Mouse (Mus musculus): ENCODE measurements at regions not wholly inside any gene's neighbourhood (a gene's known extent, or its start where the extent isn't known, plus 50 kb on each side); places are given as distances from the start of the nearest gene placed in this dataset.

DNA sequence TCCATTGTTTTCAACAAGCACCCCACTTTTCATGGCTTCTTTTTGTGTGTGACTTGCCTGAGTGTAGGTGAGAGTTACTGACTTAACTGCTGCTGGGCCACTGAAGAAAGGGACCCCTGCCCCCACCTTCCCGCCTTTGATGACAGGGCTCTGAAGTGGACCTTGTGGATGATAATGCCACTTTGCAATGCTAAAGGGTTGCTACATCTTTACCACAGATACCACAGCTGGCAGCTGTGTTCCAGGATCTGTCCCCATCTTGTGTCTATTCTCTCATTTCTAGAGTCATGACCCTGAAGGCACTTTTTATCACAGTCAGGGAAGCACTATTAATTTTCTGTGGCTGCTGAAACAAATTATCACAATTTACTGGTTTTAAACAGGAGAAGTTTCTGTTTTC lies 163.9 kb upstream of the Pik3r1 start:
- no peak for DNase-seq (ENCODE audit: low spot score in 2 of 2)

DNA sequence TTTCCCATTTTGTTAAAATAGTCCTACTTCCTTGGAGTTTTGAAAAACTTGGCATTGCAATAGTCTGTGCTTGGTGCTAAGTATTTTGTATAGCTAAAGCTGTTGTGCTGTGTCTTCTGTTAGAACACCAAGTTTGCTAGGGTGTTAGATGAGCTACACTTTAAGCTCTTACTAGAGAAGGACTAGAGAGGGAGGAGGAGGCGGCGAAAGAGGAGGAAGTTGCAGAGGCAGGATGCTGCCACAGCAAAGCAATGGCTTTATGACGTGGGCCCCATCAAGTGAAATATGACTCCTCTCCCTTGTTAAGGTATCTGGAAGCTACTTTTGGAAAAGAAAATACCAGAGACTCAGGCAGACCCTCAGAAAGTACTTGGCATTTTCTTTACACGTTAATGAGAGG lies 167.8 kb upstream of the Pik3r1 start:
- no peak for DNase-seq (ENCODE audit: low spot score in 2 of 2)

DNA sequence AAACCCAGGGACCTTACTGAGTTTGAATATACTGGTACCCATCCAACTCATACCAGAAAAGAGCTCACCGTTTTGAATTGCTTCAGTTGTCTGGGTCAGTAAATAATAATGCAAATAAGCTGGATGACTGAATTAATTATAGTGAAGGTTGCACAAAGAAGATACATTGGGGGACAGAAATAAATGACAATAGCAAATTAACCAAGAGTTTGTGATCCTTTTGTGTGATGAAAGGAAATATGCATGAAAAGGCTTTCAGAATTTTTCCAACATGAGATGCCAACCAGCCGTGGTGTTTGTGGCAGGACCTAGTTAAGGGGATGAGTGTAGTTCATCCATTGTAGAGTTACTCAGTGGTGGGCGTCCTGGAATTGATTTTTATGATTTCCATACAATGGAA lies 186.5 kb upstream of the Pik3r1 start:
- DNase-seq (ENCODE audit: low spot score in 2 of 2), result no peak

DNA sequence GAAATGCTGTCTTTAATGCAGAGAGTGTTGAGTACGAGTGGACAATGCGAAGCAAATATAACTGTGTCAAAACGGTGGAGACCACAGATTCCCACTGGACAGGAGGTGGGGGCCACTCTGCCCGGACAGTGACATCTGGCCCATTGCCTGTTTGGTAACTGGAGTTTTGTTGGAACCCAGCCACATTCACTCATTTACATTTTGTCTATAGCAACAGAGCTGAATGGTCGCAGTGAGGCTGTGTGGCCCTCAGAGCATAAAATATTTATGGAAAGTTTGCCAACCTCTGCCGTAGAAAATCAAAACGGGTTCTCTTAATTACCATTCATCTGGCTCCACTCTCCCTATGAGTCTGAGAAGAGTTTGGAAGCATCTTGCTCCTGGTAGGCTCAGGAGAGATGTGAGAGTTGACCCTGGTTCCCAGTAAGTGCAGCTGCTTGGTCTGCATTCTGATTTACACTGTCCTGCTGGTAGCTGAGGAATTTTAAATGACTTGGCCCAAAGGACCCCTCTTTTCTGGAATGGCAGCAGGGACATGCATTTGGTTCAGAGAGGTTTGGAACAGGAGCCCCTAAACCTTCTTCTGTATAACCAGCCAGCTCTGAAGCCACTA lies 187.9 kb upstream of the Pik3r1 start:
- no peak for DNase-seq (ENCODE audit: low spot score in 2 of 2)

DNA sequence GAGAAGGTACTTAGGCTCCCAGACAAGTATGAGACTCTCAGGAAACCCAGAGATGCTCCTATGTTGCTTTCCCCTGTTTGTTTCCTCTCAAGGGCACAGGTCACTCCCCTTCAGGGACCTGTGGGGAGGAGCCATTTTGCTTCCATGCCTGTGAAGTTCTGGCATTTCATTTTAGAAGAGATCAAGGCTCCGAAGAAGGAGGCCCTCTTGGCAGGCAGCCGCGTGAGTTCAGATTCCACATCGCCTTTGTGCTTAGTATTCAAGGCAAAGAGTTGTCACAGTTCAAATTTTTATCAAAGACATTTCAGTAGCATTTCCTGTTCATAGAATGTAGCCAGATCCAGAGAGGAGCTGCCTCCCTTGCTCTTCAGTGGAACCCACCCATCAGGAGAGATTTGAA lies 189.8 kb upstream of the Pik3r1 start:
- DNase-seq (ENCODE audit: low spot score in 2 of 2), result no peak

DNA sequence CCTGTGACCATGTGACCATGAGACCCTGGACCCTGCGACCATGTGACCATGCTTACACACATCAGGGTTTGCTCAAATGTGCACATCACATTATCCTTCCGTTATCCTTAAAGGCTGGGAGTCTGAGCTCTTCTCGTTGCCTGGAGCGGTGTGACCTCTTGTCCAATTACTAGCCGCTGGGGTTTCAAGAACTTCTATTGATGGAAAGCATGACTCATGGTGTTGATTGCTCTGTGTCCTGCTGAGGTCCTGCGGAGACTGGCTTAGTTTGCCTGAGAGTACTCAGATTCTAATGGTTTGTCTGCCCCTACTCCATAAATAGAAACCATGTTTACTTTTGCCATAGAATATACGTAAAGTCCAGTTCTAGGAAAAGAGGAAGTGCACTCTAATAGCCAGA lies 197.5 kb upstream of the Pik3r1 start:
- DNase-seq (ENCODE audit: low spot score in 2 of 2), result no peak

DNA sequence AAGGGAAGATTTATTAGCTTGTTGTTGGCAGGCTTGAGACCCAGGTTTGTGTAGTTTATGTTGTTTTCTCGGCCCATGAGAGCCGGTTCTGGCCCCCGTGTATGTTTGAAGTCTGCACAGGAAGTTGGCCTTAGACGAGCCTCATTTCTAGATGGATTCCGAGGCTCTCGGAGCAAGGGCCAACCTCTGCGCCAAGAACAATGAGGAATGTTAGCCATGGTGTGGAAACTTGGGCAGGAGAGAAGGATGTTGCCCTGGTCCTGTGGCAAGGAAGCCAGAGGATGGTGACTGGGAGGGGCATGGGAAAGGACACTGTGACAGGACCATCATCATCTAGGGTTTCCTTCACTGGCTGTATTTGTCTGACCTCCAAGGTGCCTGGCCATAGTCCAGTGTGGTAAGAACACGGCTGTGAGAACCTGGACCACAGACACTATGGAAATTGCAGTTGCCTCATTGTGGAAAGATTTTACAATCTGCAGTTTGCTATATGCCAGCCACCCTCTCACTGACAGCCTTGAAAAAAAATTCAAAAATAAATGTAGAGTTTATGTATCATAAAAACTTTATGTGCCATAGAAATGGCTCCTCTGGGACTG lies 198.9 kb upstream of the Pik3r1 start:
- DNase-seq (ENCODE audit: low spot score in 2 of 2), result no peak

DNA sequence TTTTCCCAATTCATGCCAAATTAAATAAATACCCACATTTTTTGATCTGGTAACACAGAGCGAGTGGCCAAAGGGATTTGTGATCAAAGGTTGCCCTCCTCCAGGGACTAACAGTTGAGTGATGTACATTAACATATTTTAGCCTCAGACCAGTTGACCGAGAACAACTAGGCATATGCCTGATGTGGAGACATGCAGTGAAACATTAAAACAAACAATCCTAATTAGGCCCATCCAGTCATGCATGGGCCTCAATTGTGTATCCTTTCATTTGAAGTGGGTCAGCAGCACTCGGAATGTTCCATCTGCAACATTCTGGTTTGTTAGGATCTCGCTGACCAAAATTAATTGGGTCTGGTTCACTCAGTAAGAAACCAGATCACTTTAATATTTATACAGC lies 199.4 kb upstream of the Pik3r1 start:
- no peak for DNase-seq (ENCODE audit: low spot score in 2 of 2)

DNA sequence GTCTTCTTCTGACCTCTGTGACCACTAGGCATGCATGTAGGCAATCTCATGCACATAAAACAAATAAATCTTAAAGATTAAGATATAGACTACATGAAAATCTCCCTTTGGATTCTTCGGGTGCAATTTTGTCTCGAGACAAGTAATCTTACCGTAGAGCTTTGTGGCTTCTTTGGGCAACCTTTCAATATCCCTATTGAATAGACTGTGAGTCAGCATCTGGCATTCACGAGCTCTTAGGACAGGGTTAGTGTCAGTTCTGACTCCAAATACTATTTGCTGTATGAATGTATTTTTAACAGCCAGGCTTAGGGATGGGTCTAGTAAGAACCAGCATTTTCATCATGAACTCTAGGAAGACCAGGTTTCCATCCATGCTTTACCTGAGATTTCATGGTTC lies 208.7 kb upstream of the Pik3r1 start:
- DNase-seq (ENCODE audit: low spot score in 2 of 2), result no peak

DNA sequence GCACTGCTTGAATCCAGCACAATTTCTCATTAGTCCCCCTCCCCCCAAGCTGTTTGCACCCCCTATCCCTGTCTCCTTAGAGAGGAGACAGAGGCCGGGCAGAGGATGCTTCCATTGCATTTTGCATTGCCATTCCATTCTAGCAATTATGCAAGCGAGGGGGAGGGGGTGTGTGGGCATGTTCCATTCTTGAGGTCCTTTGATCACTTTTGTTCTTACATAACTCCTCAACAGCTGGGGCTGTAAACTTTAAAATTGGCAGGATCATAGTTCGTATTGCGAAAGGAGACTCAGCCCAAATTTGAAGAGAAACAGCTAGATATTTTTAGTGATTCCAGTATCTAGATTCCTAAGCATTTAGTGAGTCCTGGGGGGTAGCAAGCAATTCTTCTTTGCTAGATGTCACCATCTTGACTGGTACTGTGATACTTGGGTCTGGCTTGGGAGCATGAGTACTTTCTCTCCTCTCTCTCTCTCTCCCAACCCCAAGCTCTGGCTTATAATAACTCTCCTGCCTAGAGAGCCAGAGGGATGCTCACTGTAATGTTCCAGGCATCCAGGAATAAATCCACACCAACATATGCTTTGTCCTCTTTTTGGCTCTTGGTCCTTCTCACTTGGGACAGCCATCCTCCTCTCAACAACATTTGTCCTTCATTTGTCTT lies 212.3 kb upstream of the Pik3r1 start:
- DNase-seq (ENCODE audit: low spot score in 2 of 2), result no peak

DNA sequence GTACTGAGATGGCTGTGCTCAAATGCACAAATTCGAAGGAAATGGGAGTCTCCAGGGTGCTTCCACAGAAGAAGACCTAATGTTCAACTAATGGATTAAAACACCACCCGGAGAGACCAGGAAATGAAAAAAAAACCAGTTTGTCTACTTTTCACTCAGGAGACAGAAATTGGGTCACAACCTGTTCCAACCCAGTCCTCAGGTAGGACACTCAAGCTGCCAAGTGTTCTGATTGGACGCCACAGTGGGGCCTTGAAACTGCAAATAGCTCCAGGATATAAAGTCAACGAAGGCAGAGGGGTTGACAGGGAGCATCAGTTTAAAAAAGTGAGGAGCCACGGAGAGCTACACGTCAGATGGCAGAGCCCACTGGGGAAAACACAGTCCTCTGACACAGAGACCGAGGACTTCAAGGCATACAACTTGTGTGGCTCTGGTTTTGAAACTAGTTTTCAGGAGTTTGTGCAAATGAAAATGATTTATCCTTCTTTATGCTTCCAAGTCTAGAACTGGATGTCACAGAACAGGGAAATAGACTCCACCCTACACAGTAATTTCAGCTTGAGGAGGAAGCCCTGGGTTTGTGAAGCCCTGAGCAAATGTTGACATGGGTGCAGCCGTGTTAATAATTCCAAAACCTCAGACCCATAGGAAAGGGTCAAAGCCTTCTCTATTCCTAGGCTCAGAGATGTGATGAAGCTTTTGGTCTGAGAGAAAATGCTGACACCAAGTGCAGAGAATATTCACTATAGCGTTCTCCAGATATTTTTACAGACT lies 220.8 kb upstream of the Pik3r1 start:
- no peak for DNase-seq (ENCODE audit: low spot score in 2 of 2)

DNA sequence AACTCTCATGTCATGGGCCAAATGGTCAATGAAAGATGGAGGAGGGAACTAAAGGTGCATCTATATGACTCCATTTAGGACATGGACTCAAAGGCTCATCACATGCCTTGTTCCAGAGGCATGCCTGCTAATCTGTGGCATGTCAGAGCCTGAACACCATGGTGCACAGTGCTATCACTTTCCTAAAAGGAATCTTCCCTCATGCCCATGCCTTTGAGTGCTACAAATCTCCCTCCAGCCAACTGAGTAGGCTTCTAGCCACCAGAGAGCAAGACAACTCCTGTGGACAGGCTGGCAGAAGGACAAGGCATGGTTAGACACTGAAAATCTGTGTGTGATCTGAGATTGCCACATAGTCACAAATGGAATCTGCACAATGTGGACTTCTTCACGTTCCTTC lies 223.7 kb upstream of the Pik3r1 start:
- DNase-seq (ENCODE audit: low spot score in 2 of 2), result no peak

DNA sequence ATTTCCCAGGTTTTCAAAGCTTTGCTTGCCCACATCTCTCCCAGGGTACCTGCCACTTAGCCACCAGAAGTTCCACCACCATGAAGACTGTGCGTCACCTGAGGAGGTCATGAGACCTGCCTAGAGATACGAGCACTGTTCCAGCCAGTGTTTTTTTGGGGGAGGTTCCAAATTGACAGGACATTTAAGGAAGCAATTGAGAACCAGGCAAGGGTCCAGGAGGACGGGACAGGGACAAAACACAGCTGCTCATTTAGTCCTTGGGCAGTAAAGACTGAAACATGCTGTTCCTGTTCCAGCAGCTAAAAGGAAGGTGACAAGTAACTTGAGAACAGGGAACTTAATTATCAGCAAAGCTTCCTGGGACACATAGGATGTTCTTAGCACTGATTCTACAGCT lies 226.8 kb upstream of the Pik3r1 start:
- no peak for DNase-seq (ENCODE audit: low spot score in 2 of 2)

DNA sequence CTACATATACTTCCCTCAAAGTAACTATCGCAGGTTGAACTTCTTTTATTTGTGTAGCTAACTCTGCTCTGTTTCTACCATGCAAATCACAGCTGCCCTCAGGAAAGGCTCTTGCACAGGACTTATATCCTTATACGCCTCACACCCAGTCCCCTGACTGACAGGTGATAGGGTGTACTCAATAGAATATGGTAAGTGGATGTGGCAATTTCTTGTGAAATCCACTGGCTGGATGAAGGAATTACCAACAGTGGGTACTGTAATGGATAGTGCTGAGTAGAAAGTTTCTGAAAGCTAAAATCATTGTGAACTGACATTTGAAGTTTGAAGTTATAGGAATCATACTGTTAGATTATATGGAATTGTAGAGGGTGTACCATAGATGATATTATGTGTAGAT lies 227.5 kb upstream of the Pik3r1 start:
- DNase-seq (ENCODE audit: low spot score in 2 of 2), result no peak

DNA sequence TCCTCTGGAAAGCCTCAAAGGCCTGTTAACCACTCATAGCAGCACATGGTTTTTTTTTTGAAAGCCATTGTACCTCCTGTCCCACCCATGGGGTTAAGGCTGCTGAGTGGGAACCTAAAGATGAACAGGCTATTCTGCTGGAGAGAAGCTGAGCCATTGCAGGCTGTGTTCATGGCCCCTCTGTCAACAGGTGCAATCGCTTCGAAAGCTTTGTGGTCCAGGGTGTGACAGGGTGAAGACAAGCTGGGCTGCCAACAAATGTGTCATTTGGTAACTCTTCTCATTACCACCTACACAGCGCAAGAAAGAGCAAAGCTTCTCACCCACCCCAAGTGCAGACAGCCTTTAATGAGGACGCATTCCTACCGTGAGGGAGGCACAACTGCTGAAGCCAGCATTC lies 228.1 kb upstream of the Pik3r1 start:
- DNase-seq (ENCODE audit: low spot score in 2 of 2), result no peak

DNA sequence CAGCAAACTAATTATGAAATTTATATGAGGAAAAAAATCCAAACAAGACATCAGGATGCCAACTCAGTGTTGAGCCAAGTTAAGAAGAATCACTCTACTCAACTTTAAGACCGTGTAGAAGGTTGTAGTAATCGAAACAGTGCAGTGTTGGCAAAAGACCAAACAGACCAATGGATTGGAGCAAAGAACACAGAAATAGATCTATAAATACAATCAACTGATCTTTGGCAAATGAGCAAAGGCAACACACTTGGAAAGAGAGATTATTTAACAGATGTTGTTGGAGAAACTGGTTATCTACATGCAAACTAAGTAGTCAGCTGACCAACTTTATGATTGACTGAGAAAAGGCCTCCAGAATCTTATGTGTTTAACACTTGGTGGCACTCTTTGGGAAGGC lies 229.4 kb upstream of the Pik3r1 start:
- DNase-seq (ENCODE audit: low spot score in 2 of 2), result no peak

DNA sequence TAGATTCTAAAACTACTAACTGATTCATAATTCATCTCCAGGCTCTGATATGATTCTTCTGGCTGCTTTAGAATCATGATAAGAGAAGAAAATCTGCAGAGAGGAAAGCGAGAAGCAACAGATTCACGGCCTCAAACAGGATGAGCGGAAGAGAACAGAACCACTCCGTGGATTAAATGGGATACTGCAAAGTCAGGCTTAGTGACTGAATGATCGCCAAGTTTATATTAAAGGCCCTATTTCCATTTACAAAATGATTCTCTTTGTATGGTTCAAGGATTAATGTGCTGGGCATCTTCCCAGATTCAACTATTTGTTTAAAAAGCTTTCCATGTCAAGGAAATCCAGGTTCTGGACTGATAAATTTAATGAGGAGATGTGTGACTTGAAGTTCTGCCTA lies 238.5 kb upstream of the Pik3r1 start:
- no peak for DNase-seq (ENCODE audit: low spot score in 2 of 2)

DNA sequence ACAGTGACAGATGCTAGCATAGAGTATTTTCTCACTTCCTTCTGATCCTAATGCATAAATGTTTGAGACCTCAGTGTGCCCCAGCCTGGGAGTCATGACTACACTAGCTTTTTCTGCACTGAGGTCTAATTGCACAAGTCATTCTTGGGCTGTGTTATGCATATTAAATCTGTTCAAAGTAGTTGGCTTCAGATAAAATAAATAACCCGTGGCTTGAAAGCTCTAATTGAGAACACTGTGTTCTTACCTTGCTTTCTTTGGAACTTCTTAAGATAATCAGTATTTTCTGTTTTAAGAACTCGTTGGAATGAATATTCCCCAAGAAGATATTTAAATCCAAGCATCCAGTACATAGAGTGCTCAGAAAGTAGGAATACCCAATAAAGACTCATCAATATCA lies 243.9 kb upstream of the Pik3r1 start:
- no peak for DNase-seq (ENCODE audit: low spot score in 2 of 2)

DNA sequence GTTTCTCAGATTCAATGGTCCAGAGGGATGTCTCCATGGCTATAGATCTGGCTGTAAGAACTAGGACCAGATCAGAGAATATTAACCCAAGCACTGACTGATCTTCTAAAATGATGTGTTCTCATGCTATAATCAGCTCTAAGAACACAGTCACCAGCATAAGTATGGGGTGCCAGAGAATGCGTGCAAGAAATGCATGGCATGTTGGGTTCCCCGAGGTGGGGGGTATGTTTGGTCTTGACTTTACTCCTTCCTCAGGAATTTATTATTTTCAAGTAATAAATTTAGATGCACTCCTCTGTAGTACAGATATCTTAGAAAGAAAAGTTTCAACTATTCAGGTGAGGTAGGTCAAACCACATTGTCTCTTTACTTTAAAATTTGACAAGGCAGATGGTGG lies 246.5 kb upstream of the Pik3r1 start:
- DNase-seq (ENCODE audit: low spot score in 2 of 2), result no peak

DNA sequence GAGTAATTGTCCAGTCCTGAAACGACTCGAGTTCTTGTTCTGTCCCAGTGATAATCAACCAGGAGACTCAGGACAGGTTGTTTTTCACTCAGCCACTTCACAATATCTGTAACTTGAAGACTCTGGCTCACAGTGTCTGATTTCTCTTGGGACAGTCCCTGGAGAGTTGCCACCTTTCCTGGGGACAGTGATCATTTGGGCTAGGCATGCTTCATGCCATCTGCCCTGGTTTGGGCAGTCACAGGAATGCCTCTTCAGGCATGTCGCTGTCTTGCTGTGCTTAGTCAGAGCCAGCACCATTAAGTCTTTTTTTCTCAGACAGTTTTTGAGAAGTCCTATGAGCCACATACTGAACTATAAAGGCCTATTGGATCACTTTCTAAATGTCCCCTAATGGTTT lies 246.9 kb upstream of the Pik3r1 start:
- no peak for DNase-seq (ENCODE audit: low spot score in 2 of 2)

DNA sequence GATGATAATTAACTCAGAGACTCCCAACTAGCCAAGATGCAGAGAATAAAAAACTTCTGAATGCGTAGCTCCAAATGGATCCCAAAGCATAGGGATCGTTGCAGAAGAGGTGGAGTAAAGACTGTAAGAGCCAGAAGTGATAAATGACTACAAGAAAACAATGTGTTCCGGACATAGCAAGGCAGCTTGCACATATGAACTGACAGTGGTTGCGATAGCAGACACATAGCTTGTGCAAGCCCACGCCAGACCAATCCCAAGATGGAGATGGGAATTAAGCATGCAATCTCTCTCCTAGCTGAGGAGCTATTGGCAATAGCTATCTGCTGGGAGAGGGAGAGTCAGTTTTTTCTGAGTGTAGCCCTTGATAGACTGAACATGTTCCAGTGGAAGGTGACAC lies 248.5 kb upstream of the Pik3r1 start:
- DNase-seq (ENCODE audit: low spot score in 2 of 2), result no peak

DNA sequence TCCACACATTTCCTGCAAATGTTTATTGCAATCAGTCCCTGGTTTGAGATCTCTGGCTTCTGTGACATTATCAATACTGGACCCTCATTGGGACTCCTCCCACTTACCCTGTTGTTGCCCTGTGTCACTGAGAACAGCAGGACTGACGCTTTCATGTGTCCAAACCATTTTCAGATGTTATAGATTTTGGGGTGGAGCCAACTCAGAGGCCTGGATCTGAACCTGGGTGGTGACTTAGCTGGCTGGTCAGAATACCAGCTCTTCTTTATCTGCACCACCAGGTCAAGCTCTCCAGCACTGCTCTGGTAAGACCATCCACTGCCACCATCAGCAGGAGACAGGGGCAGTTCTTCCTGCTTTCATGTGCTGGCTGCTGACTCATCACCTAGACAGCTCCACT lies 254.3 kb upstream of the Pik3r1 start:
- no peak for DNase-seq (ENCODE audit: low spot score in 2 of 2)

DNA sequence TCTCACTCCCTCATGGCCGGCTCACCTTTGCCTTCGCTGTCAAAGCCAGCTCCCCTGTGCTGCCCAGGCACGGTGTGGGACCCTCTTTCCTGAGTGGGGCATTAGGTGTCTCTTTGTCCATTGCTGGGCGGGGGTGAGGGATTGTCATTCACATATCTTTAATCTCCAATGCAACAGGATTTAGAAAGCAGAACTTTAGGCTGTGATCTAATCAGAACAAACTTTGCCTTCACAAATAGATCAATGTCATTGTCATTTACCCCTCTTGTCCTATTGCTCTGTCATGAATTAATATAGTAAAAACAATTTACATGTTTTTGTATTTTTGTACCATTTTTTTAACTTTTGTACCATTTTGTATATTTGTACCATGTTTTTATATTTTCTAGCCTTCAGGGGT lies 254.7 kb upstream of the Pik3r1 start:
- DNase-seq (ENCODE audit: low spot score in 2 of 2), result no peak

Measured in spleen, postnatal 4 days (tissue).